Mouse (Mus musculus) kidney, adult 11 months (tissue): Measurements from ENCODE around the gene Fam50a.
A peak's percentile ranks its signal among the peaks of the same experiment; 100 is the strongest.

Experiments used
- DNase-seq: peaks from one replicate; pipeline ENCODE4 v3.0.0; 2022

Gene Fam50a

DNA sequence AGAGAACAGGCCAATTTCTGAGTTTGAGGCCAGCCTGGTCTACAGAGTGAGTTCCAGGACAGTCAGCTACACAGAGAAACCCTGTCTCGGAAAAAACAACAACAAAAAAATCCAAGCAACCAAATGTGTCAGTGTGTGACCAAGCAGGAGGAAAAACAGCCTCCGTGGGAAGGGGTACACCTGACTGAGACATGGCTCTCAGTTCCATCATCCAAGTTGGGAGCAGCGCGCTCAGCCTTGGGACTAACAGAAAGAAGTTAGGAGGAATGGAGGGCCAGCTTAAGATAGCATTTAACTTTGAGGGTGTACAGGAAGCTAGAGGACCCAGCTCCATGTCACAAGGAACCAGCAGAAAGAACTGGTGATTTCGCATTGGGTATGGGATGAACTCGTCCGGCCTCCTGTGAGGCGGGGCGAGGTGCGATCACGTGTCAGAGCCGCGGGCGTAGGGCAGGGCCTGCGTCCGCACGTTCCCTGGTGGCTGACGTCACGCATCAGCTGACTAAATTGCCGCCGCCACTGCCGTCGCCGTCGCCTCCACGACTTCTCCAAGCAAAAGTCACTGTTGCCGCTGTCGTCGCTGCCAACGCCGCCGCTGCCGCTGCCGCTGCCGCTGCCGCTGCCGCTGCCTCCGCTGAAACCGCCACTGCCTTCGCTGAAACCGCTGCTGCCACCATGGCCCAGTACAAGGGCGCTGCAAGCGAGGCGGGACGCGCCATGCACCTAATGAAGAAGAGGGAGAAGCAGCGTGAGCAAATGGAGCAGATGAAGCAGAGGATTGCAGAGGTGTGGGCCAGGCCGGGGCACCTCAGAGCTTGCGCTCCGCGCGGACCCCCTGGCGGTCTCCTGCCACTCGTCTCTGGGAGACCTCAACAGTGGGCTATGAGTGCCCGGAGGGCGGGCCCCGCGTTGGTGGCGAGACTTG lies at the start of gene Fam50a:
TSS of gene Fam50a (plus strand) at position 494 of the 925 bp plus-strand sequence.
- peak; percentile 85 for DNase-seq

DNA sequence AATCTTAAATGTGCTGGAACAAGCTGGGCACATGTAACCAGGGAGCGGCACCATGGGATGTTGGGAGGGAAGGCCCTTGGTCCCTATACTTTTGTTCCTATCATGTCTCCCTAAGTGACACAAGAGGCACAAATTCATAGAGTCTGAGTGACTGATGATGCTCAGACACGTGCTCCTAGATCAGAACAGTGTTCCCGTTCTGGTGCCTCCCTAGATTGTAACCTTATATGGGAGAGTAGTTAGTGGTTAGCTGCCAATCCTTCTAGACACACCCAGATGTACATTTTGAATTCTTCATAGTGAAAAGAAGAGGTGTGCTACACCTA lies 43.1 kb upstream of the Fam50a start:
- DNase-seq, result no peak

DNA sequence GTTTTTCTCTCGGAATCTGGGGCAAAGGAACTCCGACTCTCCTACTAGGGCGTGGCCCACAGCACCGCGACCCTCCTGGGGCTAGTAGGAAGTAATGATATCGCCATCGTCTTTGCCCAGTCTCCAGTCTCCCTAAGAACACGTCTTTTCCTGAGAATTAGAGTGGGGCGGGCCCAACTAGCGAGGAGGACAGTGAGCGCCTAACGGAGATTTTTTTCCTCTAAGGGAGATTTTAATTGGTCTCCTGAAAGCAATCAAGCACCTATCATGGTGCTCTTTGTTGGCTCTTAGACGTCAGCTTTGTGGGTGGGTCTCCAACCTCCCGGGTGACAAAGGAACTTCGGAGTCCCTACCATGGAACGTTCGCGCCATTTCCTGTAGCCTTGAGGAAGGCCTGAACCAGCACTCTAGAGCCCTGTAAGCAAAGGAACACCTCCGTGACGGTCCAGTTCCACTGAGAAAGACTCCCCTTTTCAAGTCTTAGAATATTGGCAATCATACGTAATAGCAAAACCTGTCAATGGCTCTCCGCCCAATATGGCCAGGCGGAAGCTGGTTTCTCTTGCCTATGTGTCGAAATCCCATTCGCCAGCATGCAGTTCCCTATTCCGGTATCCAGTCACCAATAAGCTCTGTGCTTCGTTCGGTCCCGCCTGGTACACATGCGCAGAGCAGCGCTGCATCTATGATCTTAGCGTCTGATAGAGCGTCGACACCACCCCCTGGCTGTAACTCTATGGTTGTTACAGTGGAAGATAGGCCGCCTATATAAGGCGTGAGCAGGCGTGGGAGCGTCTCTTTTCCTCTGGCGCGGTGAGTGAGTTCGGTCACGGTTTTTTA lies 42.6 kb upstream of the Fam50a start, which contains the start of gene Rpl10:
TSS of gene Rpl10 (plus strand) at position 751 of the 840 bp plus-strand sequence.
- peak; percentile 96 for DNase-seq

DNA sequence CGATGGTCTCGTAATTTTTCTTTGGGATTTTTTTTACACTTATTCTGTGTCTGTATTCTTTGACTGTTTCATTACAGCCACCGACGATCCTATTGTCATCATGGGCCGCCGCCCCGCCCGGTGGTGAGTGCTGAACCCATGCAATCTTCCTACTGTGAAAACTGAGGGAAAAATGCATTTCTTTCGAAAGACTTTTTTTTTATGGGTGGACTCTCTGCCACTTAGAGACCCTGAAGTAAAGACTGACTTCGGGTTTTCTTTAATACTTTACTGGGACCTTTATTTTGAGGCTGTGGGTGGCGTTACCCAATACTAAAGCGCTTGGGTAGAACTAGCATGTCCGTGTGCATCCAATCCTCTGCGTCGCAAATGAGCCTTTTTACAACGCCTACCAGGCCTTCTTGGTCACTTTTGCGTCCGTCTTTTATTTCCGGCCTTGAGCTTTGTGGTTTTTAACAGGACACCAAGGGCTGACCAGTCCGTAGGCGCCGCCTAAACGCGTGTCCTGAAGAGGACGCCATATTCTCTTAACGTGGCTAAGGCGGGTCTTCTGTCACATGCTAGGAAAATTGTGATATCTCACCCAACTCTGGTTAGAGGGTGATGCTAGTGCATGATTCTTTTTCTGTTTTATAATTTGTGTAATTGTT lies 41.8 kb upstream of the Fam50a start:
- DNase-seq, result no peak

DNA sequence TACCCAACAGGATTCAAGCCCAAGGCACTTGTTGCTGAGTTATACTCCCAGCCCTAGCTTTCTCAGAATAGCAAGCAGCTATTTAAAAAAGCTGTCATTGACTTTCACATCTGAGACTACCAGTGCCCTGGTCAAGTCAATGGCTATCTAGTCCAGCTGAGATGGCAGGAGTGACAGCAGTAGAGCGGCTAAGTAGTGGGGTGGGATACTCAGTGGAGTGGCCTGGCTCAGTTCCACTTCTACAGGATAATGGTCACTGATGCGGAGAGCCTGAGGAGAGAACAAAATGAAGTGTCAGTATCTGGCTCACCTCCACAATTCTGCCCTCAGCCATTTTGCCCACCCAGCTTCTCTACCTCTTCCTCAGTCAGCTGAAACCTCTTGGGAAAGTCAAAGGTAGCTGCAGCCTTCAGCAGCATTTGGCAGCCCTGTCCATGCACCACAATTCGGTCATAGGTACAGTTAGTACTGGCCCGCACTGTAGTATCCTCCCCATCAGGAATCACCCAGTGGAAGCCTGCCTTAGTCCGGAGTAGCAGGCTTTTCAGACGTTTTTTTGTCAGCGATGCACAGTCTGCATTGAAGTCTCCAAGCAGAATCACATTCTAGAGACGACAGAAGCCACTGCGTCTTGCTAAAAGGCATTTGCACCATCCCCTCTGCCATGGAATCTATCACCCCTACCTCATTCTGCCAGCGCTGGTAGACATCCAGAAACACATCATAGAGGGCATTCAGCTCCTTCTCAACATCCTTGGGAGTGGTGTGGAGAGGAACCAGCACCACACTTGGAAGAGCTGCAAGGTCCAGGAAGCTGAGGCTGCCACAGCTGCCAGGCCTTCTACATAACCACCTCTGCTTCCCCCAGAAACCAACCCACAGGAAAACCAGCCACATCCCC lies 39.2 kb upstream of the Fam50a start:
- no peak for DNase-seq

DNA sequence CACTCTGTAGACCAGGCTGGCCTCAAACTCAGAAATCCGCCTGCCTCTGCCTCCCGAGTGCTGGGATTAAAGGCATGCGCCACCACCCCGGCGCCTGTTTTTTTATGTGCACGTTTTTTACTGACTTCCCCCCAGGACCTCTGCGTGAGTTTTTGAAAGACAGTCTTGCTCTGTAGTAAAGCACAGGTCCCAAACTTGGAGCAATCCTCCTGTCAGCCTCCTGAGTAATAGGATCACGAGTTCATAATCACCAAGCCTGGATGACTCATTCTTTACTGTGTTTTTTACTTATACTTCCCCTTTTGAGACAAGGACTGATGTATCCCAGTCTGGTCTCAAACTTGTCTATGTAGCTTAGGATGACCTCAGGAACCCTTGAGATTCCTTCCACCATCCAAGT lies 34.9 kb upstream of the Fam50a start:
- DNase-seq, result no peak

DNA sequence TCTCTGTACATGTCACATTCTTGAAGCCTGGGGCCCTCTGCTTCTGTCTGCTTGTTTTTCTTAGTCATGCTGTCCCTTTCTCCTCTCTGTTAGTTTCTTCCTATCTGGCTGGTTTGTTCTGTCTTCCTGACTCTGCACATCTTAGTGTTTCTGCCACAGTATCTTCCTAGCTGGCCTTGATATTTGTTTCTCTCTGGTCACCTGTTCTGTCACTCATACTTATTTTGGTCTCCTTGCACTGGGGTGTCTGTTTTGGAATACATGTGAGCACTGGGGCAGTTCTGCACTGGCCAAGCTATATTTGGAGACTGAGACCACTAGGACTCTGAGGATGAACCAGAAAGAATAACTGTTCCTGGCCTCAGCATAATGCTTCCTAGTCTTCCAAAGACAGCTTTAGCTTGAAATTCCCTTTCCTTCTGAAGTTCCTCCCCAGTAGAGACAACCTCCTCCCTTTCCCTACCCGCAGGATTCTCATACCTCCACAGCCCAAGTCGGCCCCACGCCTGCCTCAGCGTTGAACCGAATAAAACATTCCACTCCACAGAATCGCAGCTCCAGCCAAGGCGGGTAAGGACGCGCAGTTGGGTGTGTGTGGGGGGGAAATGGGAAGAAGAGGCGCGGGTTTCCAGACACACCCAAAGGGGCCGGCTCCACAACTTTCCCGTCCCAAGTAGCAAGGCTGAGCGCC lies 31.6 kb upstream of the Fam50a start:
- no peak for DNase-seq

DNA sequence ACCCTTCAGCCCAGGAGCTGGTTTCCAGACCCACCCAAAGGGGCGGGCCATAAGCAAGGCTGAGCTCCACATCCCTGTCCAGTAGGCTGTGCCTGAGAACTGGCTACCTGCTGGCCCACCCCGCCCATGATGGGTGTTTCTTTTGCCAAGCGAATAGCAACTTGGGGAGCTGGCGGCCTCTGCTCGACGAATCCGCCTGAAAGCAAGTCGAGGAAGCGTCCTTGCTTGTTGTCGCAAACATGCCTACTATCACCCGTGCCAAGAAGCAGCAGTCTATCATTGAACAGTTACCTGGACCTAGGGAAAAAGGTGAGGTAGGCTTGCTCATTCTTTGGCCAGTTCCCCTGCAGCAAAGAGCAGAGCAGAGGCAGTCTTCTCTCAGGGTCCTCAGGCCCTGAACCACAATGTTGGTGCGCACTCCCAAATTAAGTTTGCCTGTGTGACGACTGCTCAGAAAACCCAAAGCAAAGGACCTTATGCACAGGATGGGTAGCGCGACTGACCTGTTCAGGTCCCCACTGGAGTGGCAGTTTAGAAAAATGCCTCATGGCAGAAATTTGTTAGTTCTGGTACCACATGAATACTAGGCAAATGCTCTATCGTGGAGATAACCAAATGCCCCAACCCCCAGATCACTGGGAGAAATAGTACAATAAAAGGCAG lies 31.0 kb upstream of the Fam50a start, which contains the start of the genes Taz and Dnase1l1:
TSS of gene Taz (plus strand) at position 181 of the 663 bp plus-strand sequence.
TSS of gene Dnase1l1 (minus strand) at position 606 of the 663 bp plus-strand sequence.
- peak; percentile 95 for DNase-seq

DNA sequence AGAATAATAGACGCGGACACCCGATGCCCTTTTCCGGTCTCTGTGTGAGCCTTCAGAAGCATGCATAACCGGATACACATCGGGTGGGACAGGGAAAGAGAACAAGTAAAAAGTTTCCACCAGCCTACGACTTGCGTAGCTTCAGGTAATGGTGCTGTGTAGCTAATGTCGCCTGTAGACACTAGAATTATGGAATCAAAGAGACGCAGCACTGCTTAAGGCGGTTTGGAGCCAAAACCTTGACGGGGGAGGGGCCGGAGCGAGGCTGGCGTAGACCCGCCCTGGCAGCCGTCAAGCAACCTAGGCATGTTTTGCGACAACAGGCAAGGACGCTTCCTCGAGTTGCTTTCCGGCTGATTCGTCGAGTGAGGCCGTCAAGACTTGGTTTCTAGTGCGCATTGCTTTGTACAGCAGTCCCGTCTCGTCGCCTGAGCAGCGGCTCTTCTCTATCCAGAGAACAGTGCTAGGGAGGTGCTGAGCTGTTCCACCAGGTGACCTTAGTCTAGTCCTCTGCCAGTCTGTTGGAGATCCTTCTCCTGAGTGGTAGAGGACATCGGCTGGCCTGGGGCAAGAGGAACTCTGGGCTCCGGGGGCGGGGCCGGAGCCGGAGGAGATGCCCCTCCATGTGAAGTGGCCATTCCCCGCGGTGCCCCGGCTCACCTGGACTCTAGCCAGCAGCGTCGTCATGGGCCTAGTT lies 30.3 kb upstream of the Fam50a start:
- DNase-seq, result peak; percentile 88

DNA sequence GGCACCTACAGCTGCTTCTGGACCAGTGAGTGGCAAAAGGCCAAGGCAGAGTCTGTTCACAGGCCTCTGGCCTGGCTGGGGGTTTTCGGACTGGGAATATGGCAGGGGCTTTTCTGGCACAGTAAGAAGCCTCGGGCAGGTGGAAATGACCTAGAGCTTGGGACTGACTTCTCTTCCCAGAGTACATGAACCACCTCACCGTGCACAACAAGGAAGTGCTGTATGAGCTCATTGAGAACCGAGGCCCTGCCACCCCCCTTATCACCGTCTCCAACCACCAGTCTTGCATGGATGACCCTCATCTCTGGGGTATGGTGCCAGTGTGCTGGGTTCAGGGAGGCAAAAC lies 29.8 kb upstream of the Fam50a start:
- no peak for DNase-seq

DNA sequence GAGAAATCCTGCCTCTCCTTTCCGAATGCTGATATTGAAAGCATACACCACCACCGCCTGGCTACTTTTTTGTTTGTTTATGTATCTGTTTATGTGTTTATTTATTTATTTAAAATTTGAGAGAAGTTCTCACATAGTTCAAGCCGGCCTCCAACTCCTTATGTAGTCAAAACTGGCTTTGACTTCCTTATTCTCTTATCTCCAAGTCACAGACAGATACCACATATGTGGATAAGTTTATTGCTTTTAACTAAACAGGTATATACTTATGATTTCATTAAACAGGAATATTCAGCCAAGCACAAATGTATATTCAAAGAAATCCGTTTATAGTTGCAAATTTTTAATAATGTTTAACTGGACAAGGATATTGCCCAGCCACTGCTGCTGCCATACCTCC lies 19.4 kb upstream of the Fam50a start:
- DNase-seq, result no peak

DNA sequence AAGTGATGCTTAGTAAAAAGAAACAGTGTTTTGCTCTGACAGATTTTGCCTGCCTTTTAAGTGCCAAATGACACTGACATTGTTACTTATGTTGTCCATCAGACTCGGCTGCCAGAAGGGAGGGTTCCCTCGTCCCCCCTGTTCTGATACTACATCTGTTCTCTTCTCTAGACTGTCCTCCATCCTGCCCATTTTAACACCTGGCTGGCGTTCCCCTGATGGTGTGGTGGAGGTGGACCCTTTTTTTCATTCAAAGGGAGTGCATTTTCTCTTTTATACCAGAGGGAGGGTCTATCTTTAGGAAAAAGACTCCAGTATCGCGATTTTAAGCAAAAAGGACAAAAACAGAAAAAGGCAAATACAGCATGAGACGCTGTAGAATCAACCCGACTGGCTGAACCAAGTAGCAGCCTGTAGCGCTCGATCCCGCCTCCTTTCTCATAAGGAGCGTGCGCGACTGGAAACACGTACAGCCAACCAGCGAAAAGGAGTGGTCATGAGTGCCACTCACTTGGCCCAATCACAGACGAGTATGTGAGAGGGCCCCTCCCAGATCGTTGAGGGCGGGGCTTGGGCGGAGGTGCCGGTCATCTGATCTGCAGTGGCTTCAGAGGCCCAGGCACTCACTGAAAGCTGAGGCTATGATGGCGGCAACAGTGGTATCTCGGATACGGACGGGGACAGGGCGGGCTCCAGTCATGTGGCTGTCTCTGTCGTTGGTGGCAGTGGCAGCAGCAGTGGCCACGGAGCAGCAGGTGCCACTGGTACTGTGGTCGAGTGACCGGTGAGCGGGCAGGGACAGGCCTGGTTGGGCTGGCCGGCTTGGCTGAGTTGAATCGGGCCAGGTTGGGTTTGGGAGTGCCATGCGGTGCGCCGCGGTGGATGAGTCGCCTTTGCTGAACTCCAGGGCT lies 16.0 kb upstream of the Fam50a start, which contains the start of gene Atp6ap1:
TSS of gene Atp6ap1 (plus strand) at position 560 of the 911 bp plus-strand sequence.
- DNase-seq, result peak; percentile 95

DNA sequence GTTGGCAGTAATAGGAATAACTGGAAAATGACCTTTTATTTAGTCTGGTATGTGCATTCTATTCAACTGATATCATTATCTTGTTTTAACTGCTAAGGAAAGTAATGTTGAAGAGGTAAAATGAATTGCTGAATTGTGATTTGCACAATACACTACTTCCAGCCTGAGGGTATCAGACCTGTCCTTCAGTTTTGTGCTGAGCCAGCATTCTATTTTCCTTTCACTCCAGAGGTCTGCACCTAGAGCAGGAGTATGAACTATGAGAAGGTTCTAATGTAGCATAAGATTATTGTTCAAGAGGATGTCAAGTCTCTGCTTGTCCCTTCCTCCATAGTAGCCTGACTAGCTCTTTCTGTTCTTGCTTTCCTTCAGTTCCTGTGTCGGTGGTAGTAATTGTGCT lies 14.5 kb upstream of the Fam50a start:
- no peak for DNase-seq

DNA sequence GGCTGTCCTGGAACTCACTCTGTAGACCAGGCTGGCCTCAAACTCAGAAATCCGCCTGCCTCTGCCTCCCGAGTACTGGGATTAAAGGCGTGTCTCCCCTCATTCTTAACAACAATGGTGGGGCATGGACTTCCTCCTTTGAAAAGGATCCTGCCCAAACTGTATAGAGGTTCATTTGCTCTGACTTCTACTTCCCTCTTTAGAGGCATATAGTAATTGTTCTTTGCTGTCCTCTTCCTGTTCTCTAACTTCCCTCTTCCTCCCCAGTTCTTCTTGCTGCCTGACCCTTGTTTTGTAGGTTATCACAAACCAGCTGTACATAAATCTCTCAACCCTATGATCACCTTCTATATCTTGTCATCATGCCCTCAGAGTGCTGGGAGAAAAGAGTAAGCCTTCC lies 13.1 kb upstream of the Fam50a start:
- no peak for DNase-seq

DNA sequence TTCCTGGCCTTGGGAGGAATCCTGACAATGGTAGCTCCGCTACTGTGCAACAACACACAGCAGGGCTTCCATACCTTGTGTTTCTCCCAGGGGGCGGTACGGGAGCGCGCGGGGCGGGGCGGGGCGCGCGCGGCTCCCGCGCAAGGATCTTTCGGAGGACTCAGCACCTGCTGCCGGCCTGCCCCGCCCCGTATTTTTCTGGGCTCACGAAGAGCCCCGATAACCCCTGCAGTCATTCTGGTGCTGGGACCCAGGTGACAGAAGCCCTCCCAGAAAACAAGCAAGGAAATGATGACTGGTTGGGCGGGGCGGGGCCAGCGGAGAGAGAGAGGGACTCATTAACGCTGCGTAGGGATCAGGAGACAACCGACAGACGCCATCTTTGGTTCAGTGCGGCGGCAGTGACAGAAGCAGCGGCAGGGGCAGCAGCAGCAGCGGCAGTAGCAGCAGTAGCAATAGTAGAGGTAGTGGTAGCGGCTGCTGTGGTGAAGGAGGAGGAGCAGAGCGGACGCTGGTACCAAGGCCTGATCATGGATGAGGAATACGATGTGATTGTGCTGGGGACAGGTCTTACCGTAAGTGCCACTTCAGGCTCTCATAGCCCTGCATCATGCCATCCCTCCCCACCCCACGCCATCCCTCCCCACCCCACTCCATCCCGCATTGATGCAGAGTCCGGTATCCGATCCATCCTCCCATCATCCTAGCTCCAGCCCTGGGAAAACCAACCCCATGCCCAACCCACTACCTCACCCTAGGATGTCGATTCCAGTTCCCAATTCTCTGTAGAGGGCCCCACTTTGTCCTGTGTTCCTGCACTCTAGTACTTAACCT lies 7.7 kb upstream of the Fam50a start, which contains the start of gene Gdi1:
TSS of gene Gdi1 (plus strand) at position 132 of the 834 bp plus-strand sequence.
- peak; percentile 68 for DNase-seq

DNA sequence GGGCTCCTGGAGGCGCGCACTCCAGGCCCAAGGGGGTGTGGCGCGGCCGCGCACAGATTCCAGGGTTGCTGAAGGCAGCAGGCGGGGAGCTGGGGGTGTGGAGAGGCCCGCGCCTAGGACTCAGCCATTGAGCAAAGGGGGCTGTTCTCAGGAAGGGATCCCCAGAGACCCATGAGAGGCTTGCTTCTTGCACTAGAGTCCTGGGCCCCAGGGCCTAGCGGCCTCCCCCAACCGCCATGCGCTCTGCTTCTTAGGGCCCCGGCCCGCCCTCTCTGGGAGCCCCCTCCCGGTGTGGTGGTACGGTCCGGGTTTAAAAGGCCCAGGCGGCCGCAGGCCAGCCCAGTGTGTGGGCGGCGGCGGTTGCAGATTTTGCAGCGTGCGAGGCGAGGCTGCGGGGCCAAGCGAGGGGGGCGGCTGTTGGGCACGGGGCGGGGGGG lies 15.9 kb downstream of the Fam50a start, which contains the start of gene Plxna3:
TSS of gene Plxna3 (plus strand) at position 342 of the 437 bp plus-strand sequence.
- peak; percentile 59 for DNase-seq

DNA sequence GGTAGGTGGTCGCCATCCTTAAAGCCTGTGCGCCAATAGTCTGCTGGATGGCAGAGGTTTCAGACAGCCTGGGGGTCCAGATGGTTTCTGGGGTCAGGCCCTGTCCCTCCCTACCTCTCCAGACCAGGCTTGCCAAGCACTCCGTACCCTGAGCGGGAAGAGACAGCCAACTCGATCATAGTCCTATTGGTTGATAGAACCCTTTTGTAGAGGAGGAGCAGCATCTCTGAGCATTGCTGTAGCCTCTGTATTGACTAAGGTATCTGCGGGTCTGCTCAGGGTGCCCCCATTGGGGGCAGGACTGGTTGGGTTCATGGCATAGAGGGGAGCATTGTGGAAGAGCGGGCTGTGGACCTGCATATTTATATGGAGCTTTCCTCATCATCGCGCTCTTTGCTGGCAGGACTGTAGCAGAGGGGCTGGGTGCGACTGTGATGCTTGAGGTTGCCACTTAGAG lies 16.4 kb downstream of the Fam50a start:
- DNase-seq, result no peak
